Mouse (Mus musculus) right cerebral cortex, postnatal 4 days (tissue): Measurements from ENCODE around the gene Sh3glb2.

ENCODE experiments used
- DNase-seq: peaks from one replicate; pipeline ENCODE4 v3.0.0-alpha.2; 2022

Sh3glb2 gene

DNA sequence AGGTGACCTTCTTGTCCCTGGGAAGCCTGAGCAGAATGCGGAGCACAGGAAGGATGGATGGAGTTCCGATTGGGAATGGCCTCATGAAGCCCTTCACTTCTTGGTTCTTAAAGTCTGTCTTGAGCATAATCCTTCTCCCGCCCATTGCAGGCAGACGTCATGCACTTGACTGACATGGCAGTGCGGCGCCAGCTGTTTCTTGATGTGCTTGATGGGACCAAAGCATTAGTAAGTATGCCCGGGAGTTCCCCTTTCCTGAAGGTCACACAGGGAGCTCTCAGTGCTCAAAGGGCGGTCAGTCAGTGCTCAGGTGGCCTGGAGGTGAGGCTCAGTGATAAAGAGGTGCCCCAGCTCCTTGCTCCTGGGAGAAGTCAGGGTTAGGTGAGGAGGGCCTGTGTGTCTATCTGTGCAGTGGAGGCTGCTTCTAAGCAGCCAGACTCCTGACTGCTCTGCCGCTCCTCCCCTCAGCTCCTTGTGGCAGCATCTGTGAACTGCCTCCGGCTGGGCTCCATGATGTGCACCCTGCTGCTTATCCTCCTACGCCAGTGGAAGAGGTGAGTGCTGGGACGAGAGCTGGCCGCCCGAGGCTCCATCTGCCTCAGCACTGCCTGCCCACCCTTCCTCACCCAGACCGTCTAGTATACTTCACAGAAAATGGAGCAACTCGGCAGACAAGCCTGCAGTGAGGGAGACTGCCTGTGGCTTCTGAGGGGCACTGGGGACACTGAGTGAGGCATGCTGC lies 22.8 kb downstream of the Sh3glb2 start:
- no peak for DNase-seq

DNA sequence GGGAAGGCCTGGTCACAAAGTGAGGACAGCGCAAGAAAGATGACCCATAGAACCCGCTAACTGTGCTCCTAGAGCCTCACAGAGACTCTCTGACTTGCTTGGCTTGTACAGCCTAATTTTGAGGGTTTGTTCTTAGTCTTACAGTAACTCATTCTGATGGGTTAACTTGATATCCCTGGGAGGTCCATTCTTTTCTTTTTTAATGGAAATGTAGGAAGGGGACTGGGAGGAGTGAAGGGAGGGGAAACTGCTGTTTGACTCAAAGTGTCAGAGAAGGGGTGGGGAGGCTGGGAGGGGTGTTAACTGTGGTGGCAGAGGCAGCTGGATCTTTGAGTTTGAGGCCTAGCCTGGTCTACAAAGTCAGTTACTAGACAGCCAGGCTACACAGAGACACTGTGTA lies 23.8 kb downstream of the Sh3glb2 start:
- no peak for DNase-seq

DNA sequence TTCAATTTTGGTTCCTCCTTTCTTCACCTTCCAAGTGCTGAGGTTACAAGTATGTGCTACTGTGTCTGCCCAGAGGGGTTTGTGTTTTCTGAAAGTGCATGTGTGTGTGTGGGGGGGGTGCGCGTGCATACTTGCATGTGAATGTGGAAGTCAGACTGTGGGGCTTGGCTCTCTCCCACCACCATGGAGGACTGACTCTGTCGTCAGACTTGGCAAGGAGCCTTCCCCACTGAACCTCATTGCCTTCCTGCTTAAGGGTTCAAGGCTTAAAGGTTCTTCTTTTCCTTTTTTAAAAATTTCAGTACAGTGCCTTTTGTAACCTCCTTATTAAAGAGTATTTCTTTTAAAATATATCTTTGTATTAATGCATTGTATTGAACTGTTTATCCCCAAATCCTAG lies 30.3 kb downstream of the Sh3glb2 start:
- DNase-seq, result no peak

DNA sequence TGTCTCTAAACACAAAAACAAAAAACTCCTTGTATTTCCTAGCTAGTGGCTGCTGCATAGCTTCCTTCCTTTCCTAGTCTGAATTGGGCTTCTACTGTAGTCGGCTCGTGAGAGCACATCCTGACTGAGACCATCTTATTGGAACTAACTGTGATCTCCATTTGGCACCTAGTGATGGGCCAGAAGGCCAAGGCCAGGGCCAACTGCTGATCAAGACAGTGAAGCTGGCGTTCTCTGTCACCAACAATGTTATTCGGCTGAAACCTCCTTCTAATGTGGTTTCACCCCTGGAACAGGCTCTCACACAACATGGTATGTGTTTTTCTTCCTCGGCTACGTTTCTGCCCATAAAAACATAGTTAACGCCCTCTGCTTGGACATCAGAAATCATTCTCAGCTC lies 31.9 kb downstream of the Sh3glb2 start:
- no peak for DNase-seq

DNA sequence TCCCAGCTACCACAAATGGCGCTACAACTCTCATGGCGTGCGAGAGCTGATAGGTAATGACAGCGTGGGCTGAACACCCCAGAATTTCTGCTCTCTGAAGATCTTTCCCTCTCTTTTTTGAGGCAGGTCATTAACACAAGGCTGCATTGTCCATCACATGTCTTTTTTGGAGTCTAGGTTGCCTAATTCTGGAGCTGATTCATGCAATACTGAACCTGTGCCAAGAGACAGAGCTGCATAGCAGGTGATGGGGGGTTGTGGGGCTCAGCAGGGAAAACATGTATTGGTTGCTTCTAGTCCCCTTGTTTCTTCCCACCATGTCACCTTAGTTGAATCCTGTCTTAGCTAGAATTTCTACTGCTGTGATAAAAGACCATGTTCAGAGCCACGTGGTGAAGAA lies 33.8 kb downstream of the Sh3glb2 start:
- no peak for DNase-seq

DNA sequence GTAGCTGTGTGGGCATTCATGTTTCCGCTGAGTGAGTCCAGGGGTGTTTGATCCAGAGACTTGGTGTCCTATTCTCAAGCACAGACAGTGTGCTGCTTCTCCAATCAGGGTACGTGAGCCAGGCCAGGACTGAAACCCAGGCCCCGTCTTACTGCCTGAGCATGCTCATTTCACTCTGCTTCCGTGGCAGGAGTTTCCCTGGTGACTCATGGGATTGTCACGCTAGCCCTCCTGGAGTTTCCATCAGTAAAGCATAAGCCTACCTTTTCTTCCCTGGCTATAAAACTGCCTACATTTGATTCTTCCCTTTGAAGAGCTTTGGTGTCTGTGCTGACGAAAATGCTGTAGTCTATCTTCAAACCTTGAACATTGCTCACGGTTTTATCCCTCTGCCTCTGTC lies 36.0 kb downstream of the Sh3glb2 start:
- no peak for DNase-seq

DNA sequence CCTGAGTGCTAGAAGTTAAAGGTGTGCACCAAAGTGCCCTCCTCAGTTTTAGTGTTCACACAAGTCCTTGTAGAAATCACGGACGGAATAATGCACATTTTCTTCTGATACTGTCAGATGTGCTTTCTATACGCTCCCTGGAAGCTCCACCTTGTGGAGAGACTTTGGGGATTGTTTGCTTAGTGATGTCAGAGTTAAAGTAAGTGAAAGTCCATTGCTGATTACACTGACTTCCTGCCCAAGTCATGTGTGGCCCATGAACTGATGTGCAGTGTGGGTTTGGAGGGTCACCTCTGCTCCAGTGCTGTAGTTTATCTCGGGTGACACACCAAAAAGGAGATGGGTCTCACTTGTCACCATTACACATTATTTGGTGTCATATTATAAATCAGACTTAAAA lies 39.9 kb downstream of the Sh3glb2 start:
- DNase-seq, result no peak

DNA sequence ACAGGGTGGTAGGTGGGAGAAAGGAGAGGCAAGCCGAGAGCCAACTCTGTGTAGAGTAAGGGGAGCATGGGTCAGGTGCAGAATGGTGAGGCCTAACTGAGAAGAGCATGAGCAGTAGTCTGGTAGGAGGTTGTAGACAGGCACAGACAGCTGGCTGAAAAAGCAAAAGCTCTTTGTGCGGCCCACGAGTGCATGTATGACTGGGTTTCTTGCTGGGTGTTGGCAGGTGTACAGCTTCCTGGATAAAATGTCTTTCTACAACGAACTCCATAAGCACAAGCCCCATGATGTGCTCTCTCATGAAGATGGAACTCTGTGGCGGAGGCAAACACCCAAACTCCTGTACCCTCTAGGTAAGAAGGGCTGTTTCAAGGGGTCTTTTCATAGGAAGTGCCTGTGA lies 42.2 kb downstream of the Sh3glb2 start:
- DNase-seq, result no peak

DNA sequence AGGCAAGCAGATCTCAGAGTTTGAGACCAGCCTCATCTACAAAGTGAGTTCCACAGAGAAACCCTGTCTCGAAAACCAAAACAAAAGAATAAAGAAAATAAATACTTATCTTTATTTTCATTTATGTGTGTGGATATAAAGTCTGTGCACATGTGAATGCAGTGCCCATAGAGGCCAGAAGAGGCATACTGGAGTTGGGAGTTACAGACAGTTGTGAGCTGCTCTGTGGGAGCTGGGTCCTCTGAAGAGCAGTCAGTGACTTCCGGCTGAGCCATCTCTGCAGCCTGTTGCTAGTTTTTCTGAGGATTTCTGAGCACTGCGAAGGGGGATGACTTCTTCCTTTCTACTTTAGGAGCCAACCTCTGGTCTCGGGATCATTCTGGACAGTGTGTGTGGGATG lies 43.0 kb downstream of the Sh3glb2 start:
- no peak for DNase-seq

DNA sequence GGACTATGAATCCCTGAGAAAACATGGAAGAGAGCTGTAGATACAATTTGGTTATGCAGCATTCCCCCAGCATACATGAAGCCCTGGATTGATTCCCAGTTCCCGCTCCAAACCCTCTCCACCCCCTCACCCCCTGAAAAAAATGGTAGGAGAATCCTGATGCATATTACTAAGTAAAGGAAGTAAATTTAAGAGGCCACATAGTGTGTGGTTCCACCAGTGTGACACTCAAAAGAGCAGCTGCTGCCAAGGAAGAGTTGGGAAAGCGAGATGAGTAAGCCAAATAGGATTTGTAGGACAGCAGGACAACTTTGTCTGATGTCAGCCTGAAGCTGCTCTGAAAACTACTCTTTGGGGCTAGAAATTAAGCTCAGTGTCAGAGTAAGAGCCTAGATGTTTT lies 47.7 kb downstream of the Sh3glb2 start:
- DNase-seq, result no peak

DNA sequence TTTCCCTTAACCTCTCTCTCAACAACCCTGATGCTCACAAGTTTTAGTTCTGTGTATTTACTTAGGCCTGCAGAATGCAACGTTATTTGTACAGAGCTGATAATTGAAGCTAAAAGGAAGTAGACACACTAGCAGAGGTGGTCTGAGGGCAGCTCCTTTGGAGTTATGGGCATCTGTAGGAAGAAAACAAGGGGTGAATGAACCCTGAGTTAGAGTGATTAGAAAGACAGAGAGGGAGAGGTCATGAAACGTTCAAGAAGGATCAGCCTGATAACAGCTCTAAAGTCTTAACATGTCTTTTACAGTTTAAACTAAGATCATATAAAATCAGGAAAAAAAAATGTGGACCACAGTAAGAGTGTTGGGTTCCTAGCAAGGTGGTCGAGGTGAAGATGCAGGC lies 49.8 kb downstream of the Sh3glb2 start:
- no peak for DNase-seq

DNA sequence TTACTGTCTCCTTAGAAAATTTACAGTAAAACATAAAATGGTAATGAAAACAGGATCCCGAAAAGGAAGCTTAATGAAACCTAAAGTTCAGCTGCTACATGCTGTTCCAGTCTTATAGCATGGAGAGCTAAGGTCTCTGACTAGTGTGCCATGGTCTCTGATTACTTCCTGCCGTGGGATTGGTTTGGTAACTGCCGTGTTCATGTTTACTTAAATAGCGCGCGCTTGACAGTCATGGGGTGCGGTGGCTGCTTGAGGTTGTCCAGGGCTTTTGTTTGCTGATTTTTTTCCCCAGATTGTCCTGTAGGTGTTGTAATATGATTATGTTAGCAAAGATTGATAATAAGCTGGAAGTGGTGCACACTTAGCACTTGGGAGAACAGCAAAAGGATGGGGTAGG lies 53.0 kb downstream of the Sh3glb2 start:
- DNase-seq, result no peak

DNA sequence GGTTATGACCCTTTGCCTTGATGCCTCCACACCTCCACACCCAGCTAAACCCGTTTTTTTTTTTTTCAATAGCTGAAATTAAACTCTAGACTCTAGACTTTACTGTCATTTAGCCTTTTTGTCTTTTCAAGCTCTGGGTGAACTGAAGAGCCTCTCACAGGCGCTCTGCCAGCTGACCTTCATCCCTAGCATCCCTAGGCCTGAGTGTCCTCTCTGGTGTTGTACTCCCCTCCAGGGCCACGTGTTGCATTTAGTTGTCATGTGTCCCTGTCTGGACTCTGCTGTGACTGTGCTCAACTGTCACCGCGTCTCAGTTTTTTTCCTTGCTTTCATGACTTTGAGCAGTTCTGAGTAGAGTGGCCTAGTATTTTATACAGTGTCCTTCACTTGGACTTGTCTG lies 59.2 kb downstream of the Sh3glb2 start:
- DNase-seq, result no peak

DNA sequence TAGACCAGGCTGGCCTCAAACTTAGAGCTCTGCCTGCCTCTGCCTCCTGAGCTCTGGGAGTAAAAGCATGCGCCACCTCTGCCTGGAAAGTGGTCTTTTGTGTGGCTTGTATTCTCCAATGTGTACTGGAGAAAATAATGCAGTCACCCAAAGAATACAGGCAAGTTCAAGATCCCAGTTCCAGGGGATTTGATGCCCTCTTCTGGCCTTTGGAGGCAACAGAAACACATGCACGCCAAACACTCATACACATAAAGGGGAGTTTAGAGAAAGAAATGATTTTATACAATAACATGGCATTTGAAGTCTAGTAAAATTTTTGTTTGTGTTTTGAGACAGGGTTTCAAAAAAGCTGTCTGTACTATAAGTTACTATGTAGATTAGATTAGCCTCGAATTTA lies 59.6 kb downstream of the Sh3glb2 start:
- DNase-seq, result no peak
